Mouse (Mus musculus): Measurements from ENCODE around the gene 6430531B16Rik. TPM values are rescaled to one million over a fixed set of nuclear protein-coding genes. Genes with fewer than 3 reads are reported as not detected.

The 6430531B16Rik gene
- total and polyA plus RNA-seq, 3 experiments = 0.25 TPM; not detected in 2

GRCm38 (mm10) chr7:139940476-139941209 is 37.9 kb downstream of the 6430531B16Rik start:
- H3K27me3 ChIP-seq (ENCODE audit: control insufficient read depth, insufficient read depth, low read length) = peaks cover 22% of the 10 kb centered on the region
- WGBS = 60% methylated on average over 16 of the region's 16 CpGs

GRCm38 (mm10) chr7:139937810-139938209 is 40.7 kb downstream of the 6430531B16Rik start:
- no peak for TF ChIP-seq POLR2A (IDR thresholded peaks at IDR 0.05; ENCODE audit: insufficient read depth, low read depth, low read length)
- no peak for TF ChIP-seq CTCF (IDR thresholded peaks at IDR 0.05)
- TF ChIP-seq EP300 (IDR thresholded peaks at IDR 0.05; ENCODE audit: insufficient read depth, low read depth, low read length) = no peak
- intact Hi-C loops (cut with DNase I) = no loop called here
- Histone ChIP-seq H3K4me3 (no peak overlapping the region), H3K36me3 (ENCODE audit: control insufficient read depth, insufficient read depth, low read length) (no peaks in the 10 kb centered on the region), H3K79me2 (replicated peaks; ENCODE audit: control insufficient read depth, insufficient read depth, low read length) (no peaks in the 10 kb centered on the region), H3K27me3 (ENCODE audit: control insufficient read depth, insufficient read depth, low read length) (peaks cover 6% of the 10 kb centered on the region; the same call in 1 of the 2 replicates), H3K27ac (no peak overlapping the region), H3K9ac (ENCODE audit: low read depth, low read length) (no peak overlapping the region), H3K4me1 (ENCODE audit: control insufficient read depth, insufficient read depth, low read length) (no peaks in the 10 kb centered on the region)
- 58% methylated on average over 5 of the region's 5 CpGs for WGBS
- no peak for DNase-seq

More at GRCm38 (mm10) chr7:139940476-139941209, 37.9 kb downstream of the 6430531B16Rik start:
- no peaks in the 10 kb centered on the region for H3K79me2 ChIP-seq (replicated peaks; ENCODE audit: control insufficient read depth, insufficient read depth, low read length)
- no peaks in the 10 kb centered on the region for H3K4me1 ChIP-seq (ENCODE audit: control insufficient read depth, insufficient read depth, low read length)
- no peak overlapping the region for H3K4me3 ChIP-seq
- TF ChIP-seq CTCF (IDR thresholded peaks at IDR 0.05) (no peak), POLR2A (IDR thresholded peaks at IDR 0.05; ENCODE audit: insufficient read depth, low read depth, low read length) (no peak), EP300 (IDR thresholded peaks at IDR 0.05; ENCODE audit: insufficient read depth, low read depth, low read length) (no peak)
- H3K9ac ChIP-seq (ENCODE audit: low read depth, low read length) = no peak overlapping the region
- no peaks in the 10 kb centered on the region for H3K36me3 ChIP-seq (ENCODE audit: control insufficient read depth, insufficient read depth, low read length)
- DNase-seq = no peak
- no peak overlapping the region for H3K27ac ChIP-seq
- intact Hi-C loops (cut with DNase I) = no loop called here

- Histone ChIP-seq H3K79me2 (replicated peaks; ENCODE audit: control insufficient read depth, insufficient read depth, low read length) (no peaks in the 10 kb centered on the region), H3K27ac (no peak overlapping the region), H3K27me3 (ENCODE audit: control insufficient read depth, insufficient read depth, low read length) (peaks cover 3% of the 10 kb centered on the region; the same call in 1 of the 2 replicates), H3K4me3 (no peak overlapping the region), H3K9ac (ENCODE audit: low read depth, low read length) (no peak overlapping the region), H3K4me1 (ENCODE audit: control insufficient read depth, insufficient read depth, low read length) (no peaks in the 10 kb centered on the region), H3K36me3 (ENCODE audit: control insufficient read depth, insufficient read depth, low read length) (no peaks in the 10 kb centered on the region)
- TF ChIP-seq POLR2A (IDR thresholded peaks at IDR 0.05; ENCODE audit: insufficient read depth, low read depth, low read length) (no peak), EP300 (IDR thresholded peaks at IDR 0.05; ENCODE audit: insufficient read depth, low read depth, low read length) (no peak), CTCF (IDR thresholded peaks at IDR 0.05) (no peak)
- 70% methylated on average over 3 of the region's 3 CpGs for WGBS
- DNase-seq = no peak
- intact Hi-C loops (cut with DNase I) = no loop called here
These were observed 41.4 kb downstream of the 6430531B16Rik start for GRCm38 (mm10) chr7:139937138-139937537.

GRCm38 (mm10) chr7:139936705-139937104 is 41.9 kb downstream of the 6430531B16Rik start:
- Histone ChIP-seq H3K4me1 (ENCODE audit: control insufficient read depth, insufficient read depth, low read length) (no peaks in the 10 kb centered on the region), H3K9ac (ENCODE audit: low read depth, low read length) (no peak overlapping the region), H3K4me3 (no peak overlapping the region), H3K27me3 (ENCODE audit: control insufficient read depth, insufficient read depth, low read length) (no peaks in the 10 kb centered on the region; the same call in 1 of the 2 replicates), H3K79me2 (replicated peaks; ENCODE audit: control insufficient read depth, insufficient read depth, low read length) (no peaks in the 10 kb centered on the region), H3K27ac (no peak overlapping the region), H3K36me3 (ENCODE audit: control insufficient read depth, insufficient read depth, low read length) (no peaks in the 10 kb centered on the region)
- TF ChIP-seq EP300 (IDR thresholded peaks at IDR 0.05; ENCODE audit: insufficient read depth, low read depth, low read length) = no peak
- TF ChIP-seq CTCF (IDR thresholded peaks at IDR 0.05) = no peak
- TF ChIP-seq POLR2A (IDR thresholded peaks at IDR 0.05; ENCODE audit: insufficient read depth, low read depth, low read length) = no peak
- no peak for DNase-seq
- 79% methylated on average over 10 of the region's 10 CpGs for WGBS
- intact Hi-C loops (cut with DNase I) = no loop called here

- no peaks in the 10 kb centered on the region for H3K4me1 ChIP-seq (ENCODE audit: control insufficient read depth, insufficient read depth, low read length)
- no peak overlapping the region for H3K9ac ChIP-seq (ENCODE audit: low read depth, low read length)
- DNase-seq = peak in 1 of 2 experiments; percentile 26
- WGBS = 16% methylated on average over 11 of the region's 11 CpGs
- intact Hi-C loops (cut with DNase I) = no loop called here
- no peak for TF ChIP-seq EP300 (IDR thresholded peaks at IDR 0.05; ENCODE audit: insufficient read depth, low read depth, low read length)
- peak; percentile 69 for TF ChIP-seq CTCF (IDR thresholded peaks at IDR 0.05)
- H3K4me3 ChIP-seq = no peak overlapping the region
- H3K36me3 ChIP-seq (ENCODE audit: control insufficient read depth, insufficient read depth, low read length) = no peaks in the 10 kb centered on the region
- no peaks in the 10 kb centered on the region for H3K27me3 ChIP-seq (ENCODE audit: control insufficient read depth, insufficient read depth, low read length)
- H3K27ac ChIP-seq = no peak overlapping the region
- H3K79me2 ChIP-seq (replicated peaks; ENCODE audit: control insufficient read depth, insufficient read depth, low read length) = no peaks in the 10 kb centered on the region
These were observed 47.8 kb downstream of the 6430531B16Rik start for GRCm38 (mm10) chr7:139930732-139931131.

Small RNA genes within 50 kb of the gene (microRNA-seq; reads per million reads assigned to microRNA genes)
- 0 reads per million in 2 experiments for gene Mir202
- gene Mir7062 = 0 to 0.77 reads per million in 2 experiments
- gene mmu-mir-7686 = 0 reads per million in 2 experiments

Other genes with a start within 250 kb of the 6430531B16Rik start
- gene Adgra1, start 144.6 kb downstream of the 6430531B16Rik start, total RNA-seq (2021) = under 1 TPM in 1 of 2 experiments, not detected in 1; 0.09 TPM
- 0.04 and 0.06 TPM in 2 replicates for gene Adgra1, start 144.6 kb downstream of the 6430531B16Rik start, polyA plus RNA-seq (2012; rRNA removed)
- not detected for gene Kndc1, start 84.1 kb downstream of the 6430531B16Rik start, total RNA-seq (2021)
- gene Kndc1, start 84.1 kb downstream of the 6430531B16Rik start, polyA plus RNA-seq (2012; rRNA removed) = 0.47 TPM in 1 of 2 replicates, not detected in the other
- not detected for gene Utf1, start 35.0 kb downstream of the 6430531B16Rik start, total RNA-seq (2021)
- not detected in 2 replicates for gene Utf1, start 35.0 kb downstream of the 6430531B16Rik start, polyA plus RNA-seq (2012; rRNA removed)
- under 1 TPM; 0.26 to 0.73 TPM for gene Adam8, start 13.8 kb upstream of the 6430531B16Rik start, total RNA-seq (2021)
- 2.3 and 9.1 TPM in 2 replicates for gene Adam8, start 13.8 kb upstream of the 6430531B16Rik start, polyA plus RNA-seq (2012; rRNA removed)
- 10 to 100 TPM in 1 of 2 experiments, 1 to 10 TPM in 1; 8.5 to 11.1 TPM for gene Zfp511, start 57.6 kb upstream of the 6430531B16Rik start, total RNA-seq (2021)
- 20.8 and 21.2 TPM in 2 replicates for gene Zfp511, start 57.6 kb upstream of the 6430531B16Rik start, polyA plus RNA-seq (2012; rRNA removed)
- gene Tubgcp2, start 57.9 kb upstream of the 6430531B16Rik start, total RNA-seq (2021) = 10 to 100 TPM; 28.4 to 33.5 TPM
- gene Tubgcp2, start 57.9 kb upstream of the 6430531B16Rik start, polyA plus RNA-seq (2012; rRNA removed) = 21.7 and 29.7 TPM in 2 replicates
- gene Msx3, start 70.3 kb upstream of the 6430531B16Rik start, total RNA-seq (2021) = not detected
- gene Msx3, start 70.3 kb upstream of the 6430531B16Rik start, polyA plus RNA-seq (2012; rRNA removed) = not detected in 2 replicates
- gene Caly, start 103.8 kb upstream of the 6430531B16Rik start, total RNA-seq (2021) = under 1 TPM in 1 of 2 experiments, not detected in 1; 0.23 TPM
- 0.10 and 0.53 TPM in 2 replicates for gene Caly, start 103.8 kb upstream of the 6430531B16Rik start, polyA plus RNA-seq (2012; rRNA removed)
- not detected for gene Prap1, start 114.6 kb upstream of the 6430531B16Rik start, total RNA-seq (2021)
- gene Prap1, start 114.6 kb upstream of the 6430531B16Rik start, polyA plus RNA-seq (2012; rRNA removed) = 0.27 TPM in 1 of 2 replicates, not detected in the other
- gene Fuom, start 123.7 kb upstream of the 6430531B16Rik start, total RNA-seq (2021) = 10 to 100 TPM; 71.5 to 83.4 TPM
- 101 and 120 TPM in 2 replicates for gene Fuom, start 123.7 kb upstream of the 6430531B16Rik start, polyA plus RNA-seq (2012; rRNA removed)
- 1 to 10 TPM; 3.0 to 3.4 TPM for gene Paox, start 137.0 kb upstream of the 6430531B16Rik start, total RNA-seq (2021)
- 5.2 TPM in 2 replicates for gene Paox, start 137.0 kb upstream of the 6430531B16Rik start, polyA plus RNA-seq (2012; rRNA removed)
- 100 to 1,000 TPM; 438 to 535 TPM for gene Echs1, start 137.7 kb upstream of the 6430531B16Rik start, total RNA-seq (2021)
- 473 and 490 TPM in 2 replicates for gene Echs1, start 137.7 kb upstream of the 6430531B16Rik start, polyA plus RNA-seq (2012; rRNA removed)
- 10 to 100 TPM; 25.2 to 27.3 TPM for gene Mtg1, start 158.8 kb upstream of the 6430531B16Rik start, total RNA-seq (2021)
- 46.2 and 68.8 TPM in 2 replicates for gene Mtg1, start 158.8 kb upstream of the 6430531B16Rik start, polyA plus RNA-seq (2012; rRNA removed)
- gene Sprn, start 176.1 kb upstream of the 6430531B16Rik start, total RNA-seq (2021) = under 1 TPM; 0.52 TPM
- 0.85 and 1.9 TPM in 2 replicates for gene Sprn, start 176.1 kb upstream of the 6430531B16Rik start, polyA plus RNA-seq (2012; rRNA removed)
- not detected for gene Olfr522, start 186.0 kb upstream of the 6430531B16Rik start, total RNA-seq (2021)
- gene Olfr522, start 186.0 kb upstream of the 6430531B16Rik start, polyA plus RNA-seq (2012; rRNA removed) = not detected in 2 replicates
- gene Olfr523, start 194.5 kb upstream of the 6430531B16Rik start, total RNA-seq (2021) = not detected
- gene Olfr523, start 194.5 kb upstream of the 6430531B16Rik start, polyA plus RNA-seq (2012; rRNA removed) = not detected in 2 replicates
- not detected for gene Olfr524, start 227.2 kb upstream of the 6430531B16Rik start, total RNA-seq (2021)
- not detected in 2 replicates for gene Olfr524, start 227.2 kb upstream of the 6430531B16Rik start, polyA plus RNA-seq (2012; rRNA removed)
- gene Cd163l1, start 239.5 kb upstream of the 6430531B16Rik start, total RNA-seq (2021) = not detected
- 0.27 TPM in 1 of 2 replicates, not detected in the other for gene Cd163l1, start 239.5 kb upstream of the 6430531B16Rik start, polyA plus RNA-seq (2012; rRNA removed)